Mouse (Mus musculus) lung, embryonic 16.5 days (tissue): Measurements from ENCODE around the gene Man1c1. TPM values are rescaled to one million over a fixed set of nuclear protein-coding genes. Genes with fewer than 3 reads are reported as not detected.

Source experiments
- ATAC-seq: fragments of 200-750 bp; cut with Nextera tagmentation; 2 replicates; pipeline ENCODE4 v1.8.0; 2017; ENCODE audit warnings: low read depth, mild to moderate bottlenecking, moderate library complexity
- H3K27ac ChIP-seq: fragments of 300-500 bp; sonication (generic); 2 replicates; pipeline ENCODE4 v1.5.1; 2014; ENCODE audit warnings: mild to moderate bottlenecking, control low read depth, low read length
- H3K27me3 ChIP-seq: fragments of 300-500 bp; sonication (generic); 2 replicates; pipeline ENCODE4 v1.6.1; 2014; ENCODE audit warnings: low read depth, low read length, mixed read lengths; ENCODE audit not compliant: control insufficient read depth, insufficient read depth
- H3K36me3 ChIP-seq: fragments of 300-500 bp; sonication (generic); 2 replicates; pipeline ENCODE4 v1.6.1; 2014; ENCODE audit warnings: low read length; ENCODE audit not compliant: control insufficient read depth, insufficient read depth
- H3K4me1 ChIP-seq: fragments of 300-500 bp; sonication (generic); replicated peaks from 2 replicates; pipeline ENCODE4 v1.6.1; 2014; ENCODE audit warnings: low read length, mixed read lengths; ENCODE audit not compliant: control insufficient read depth, insufficient read depth
- H3K4me2 ChIP-seq: fragments of 300-500 bp; sonication (generic); 2 replicates; pipeline ENCODE4 v1.6.1; 2014; ENCODE audit warnings: low read depth, low read length, control low read depth
- H3K4me3 ChIP-seq: fragments of 300-500 bp; sonication (generic); 2 replicates; pipeline ENCODE4 v1.5.1; 2014; ENCODE audit warnings: mild to moderate bottlenecking, low read length, control low read depth
- H3K9ac ChIP-seq: fragments of 300-500 bp; sonication (generic); 2 replicates; pipeline ENCODE4 v1.6.1; 2014; ENCODE audit warnings: low read length, control low read depth
- H3K9me3 ChIP-seq: fragments of 300-500 bp; sonication (generic); 2 replicates; pipeline ENCODE4 v1.6.1; 2016; ENCODE audit warnings: low read length; ENCODE audit not compliant: control insufficient read depth
- WGBS: fragments of 180-500 bp; shearing (Covaris S2); extraction: QIAGEN DNeasy Blood & Tissue Kit; methylation state at CpG from one replicate; pipeline ENCODE4 v1.1.7; 2014; 5-methylcytosine and 5-hydroxymethylcytosine counted together
- polyA plus RNA-seq: library from polyadenylated mRNA; unstranded; fragments of >200 nt; fragmentation: Nextera tagmentation; extraction: Ambion mirVana; gene quantifications from 2 replicates; pipeline ENCODE4 v1.2.1, GENCODE M21; 2015

Gene Man1c1
- polyA plus RNA-seq, 1 experiment from 2014 or later, result 2.1 TPM

- H3K27ac ChIP-seq, result no peak overlapping the region
- no peaks in the 10 kb centered on the region for H3K4me1 ChIP-seq
- H3K4me3 ChIP-seq, result no peak overlapping the region
- peaks cover 17% of the 10 kb centered on the region; the same call in 1 of the 2 replicates for H3K36me3 ChIP-seq
- ATAC-seq, result peak; percentile 57; the same call in 1 of the 2 replicates
- H3K9me3 ChIP-seq, result no peaks in the 10 kb centered on the region
- H3K27me3 ChIP-seq, result no peaks in the 10 kb centered on the region
- WGBS, result 58% methylated on average over 16 of the region's 16 CpGs
- no peak overlapping the region for H3K9ac ChIP-seq
- no peak overlapping the region for H3K4me2 ChIP-seq
Measured at GRCm38 (mm10) chr4:134743881-134744633, 40.0 kb upstream of the Man1c1 start.

- Histone ChIP-seq H3K4me3 (no peak overlapping the region), H3K27me3 (no peaks in the 10 kb centered on the region), H3K9ac (no peak overlapping the region), H3K9me3 (no peaks in the 10 kb centered on the region), H3K4me1 (no peaks in the 10 kb centered on the region), H3K27ac (no peak overlapping the region), H3K36me3 (peaks cover 9% of the 10 kb centered on the region; the same call in 1 of the 2 replicates), H3K4me2 (no peak overlapping the region)
- WGBS, result 62% methylated on average over 8 of the region's 8 CpGs
- no peak for ATAC-seq
Measured at GRCm38 (mm10) chr4:134741949-134742348, 37.9 kb upstream of the Man1c1 start.

GRCm38 (mm10) chr4:134740186-134740585, 36.1 kb upstream of the Man1c1 start:
- WGBS, result 86% methylated on average over 4 of the region's 4 CpGs
- Histone ChIP-seq H3K27ac (no peak overlapping the region), H3K9ac (no peak overlapping the region), H3K4me2 (no peak overlapping the region), H3K27me3 (no peaks in the 10 kb centered on the region), H3K4me3 (no peak overlapping the region), H3K9me3 (no peaks in the 10 kb centered on the region), H3K4me1 (no peaks in the 10 kb centered on the region), H3K36me3 (no peaks in the 10 kb centered on the region)
- ATAC-seq, result no peak

GRCm38 (mm10) chr4:134739530-134739929, 35.4 kb upstream of the Man1c1 start:
- Histone ChIP-seq H3K27me3 (no peaks in the 10 kb centered on the region), H3K36me3 (no peaks in the 10 kb centered on the region), H3K9ac (no peak overlapping the region), H3K9me3 (no peaks in the 10 kb centered on the region), H3K27ac (no peak overlapping the region), H3K4me3 (no peak overlapping the region), H3K4me2 (no peak overlapping the region), H3K4me1 (peaks cover 3% of the 10 kb centered on the region)
- no peak for ATAC-seq
- WGBS, result 60% methylated on average over 3 of the region's 3 CpGs

GRCm38 (mm10) chr4:134737365-134737910, 33.3 kb upstream of the Man1c1 start:
- Histone ChIP-seq H3K4me1 (peaks cover 17% of the 10 kb centered on the region), H3K9me3 (no peaks in the 10 kb centered on the region), H3K27ac (no peak overlapping the region), H3K9ac (no peak overlapping the region), H3K4me3 (no peak overlapping the region), H3K36me3 (no peaks in the 10 kb centered on the region), H3K4me2 (no peak overlapping the region), H3K27me3 (no peaks in the 10 kb centered on the region)
- WGBS, result 64% methylated on average over 14 of the region's 14 CpGs
- no peak for ATAC-seq

GRCm38 (mm10) chr4:134736147-134736546, 32.1 kb upstream of the Man1c1 start:
- Histone ChIP-seq H3K36me3 (no peaks in the 10 kb centered on the region), H3K4me2 (no peak overlapping the region), H3K4me1 (peaks cover 17% of the 10 kb centered on the region), H3K4me3 (no peak overlapping the region), H3K9me3 (no peaks in the 10 kb centered on the region), H3K9ac (no peak overlapping the region), H3K27ac (no peak overlapping the region), H3K27me3 (no peaks in the 10 kb centered on the region)
- 63% methylated on average over 7 of the region's 7 CpGs for WGBS
- no peak for ATAC-seq

GRCm38 (mm10) chr4:134734629-134735081, 30.6 kb upstream of the Man1c1 start:
- Histone ChIP-seq H3K27me3 (no peaks in the 10 kb centered on the region), H3K27ac (peak overlapping the region; percentile 83), H3K9ac (peak overlapping the region; percentile 16; the same call in 1 of the 2 replicates), H3K4me3 (no peak overlapping the region), H3K4me1 (peaks cover 25% of the 10 kb centered on the region), H3K36me3 (no peaks in the 10 kb centered on the region), H3K4me2 (peak overlapping the region; percentile 23), H3K9me3 (no peaks in the 10 kb centered on the region)
- 42% methylated on average over 9 of the region's 9 CpGs for WGBS
- ATAC-seq, result peak; percentile 45

GRCm38 (mm10) chr4:134734038-134734628, 30.0 kb upstream of the Man1c1 start:
- no peaks in the 10 kb centered on the region for H3K27me3 ChIP-seq
- H3K27ac ChIP-seq, result peak overlapping the region; percentile 83
- H3K4me2 ChIP-seq, result peak overlapping the region; percentile 23
- ATAC-seq, result peak; percentile 92
- WGBS, result 5% methylated on average over 13 of the region's 13 CpGs
- H3K36me3 ChIP-seq, result no peaks in the 10 kb centered on the region
- peak overlapping the region; percentile 36; the same call in 1 of the 2 replicates for H3K9ac ChIP-seq
- H3K4me1 ChIP-seq, result peaks cover 25% of the 10 kb centered on the region
- H3K9me3 ChIP-seq, result no peaks in the 10 kb centered on the region
- H3K4me3 ChIP-seq, result no peak overlapping the region

- no peak overlapping the region for H3K4me3 ChIP-seq
- no peak overlapping the region for H3K9ac ChIP-seq
- no peak for ATAC-seq
- H3K27me3 ChIP-seq, result no peaks in the 10 kb centered on the region
- H3K36me3 ChIP-seq, result no peaks in the 10 kb centered on the region
- peaks cover 25% of the 10 kb centered on the region for H3K4me1 ChIP-seq
- no peaks in the 10 kb centered on the region for H3K9me3 ChIP-seq
- H3K27ac ChIP-seq, result no peak overlapping the region
- 62% methylated on average over 9 of the region's 9 CpGs for WGBS
- no peak overlapping the region for H3K4me2 ChIP-seq
Measured at GRCm38 (mm10) chr4:134733371-134733770, 29.3 kb upstream of the Man1c1 start.
